Mouse (Mus musculus) adrenal gland, adult (tissue): ENCODE data around the gene Grm4.

ENCODE experiments used
- DNase-seq, 2 experiments: peaks; one replicate each; pipeline ENCODE4 v3.0.0; 2022 to 2023; ENCODE audit warnings: low spot score in 1 of 2; ENCODE audit not compliant: inconsistent age in 2 of 2

Grm4 gene

DNA sequence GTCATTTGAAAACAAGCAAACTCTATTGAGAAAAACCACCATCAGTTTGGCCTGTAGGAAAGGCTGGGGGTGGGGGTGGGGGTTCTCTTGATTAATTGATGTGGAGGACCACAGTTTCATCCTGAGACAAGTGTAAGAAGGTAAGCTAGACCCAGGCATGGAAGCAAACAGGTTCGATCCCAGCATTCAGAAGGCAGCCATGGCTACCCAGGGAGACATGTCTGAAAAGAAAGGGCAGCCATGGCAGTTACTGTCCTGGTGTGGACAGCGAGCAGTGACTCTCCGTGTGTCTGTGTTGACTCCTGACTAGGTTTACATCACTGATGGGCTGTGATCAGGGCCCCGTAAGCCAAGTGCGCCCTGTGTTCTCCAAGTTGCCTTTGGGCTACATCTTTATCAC is at the start of gene Grm4:
Grm4 (minus strand) TSS at position 101 of the 400 bp plus-strand sequence.
- DNase-seq = no peak

- no peak for DNase-seq
Observed at GRCm38 (mm10) chr17:27568228-27568627, 47.0 kb upstream of the Grm4 start.

DNA sequence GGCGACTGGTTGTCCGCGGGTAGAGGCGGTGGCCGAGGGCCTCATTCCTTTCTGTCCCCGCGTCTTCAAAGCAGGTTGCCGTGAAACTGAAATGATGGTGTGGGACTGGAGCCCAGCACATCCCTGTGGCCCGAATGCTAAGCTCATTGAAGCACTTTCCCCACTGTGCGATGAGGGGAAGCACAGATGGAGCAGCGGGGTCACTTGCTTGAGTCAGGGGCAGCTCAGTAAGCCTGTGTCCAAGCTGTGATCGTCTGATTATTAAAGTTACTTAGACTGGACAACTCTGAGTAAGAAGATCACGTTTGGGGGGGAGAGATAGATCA is 44.7 kb upstream of the Grm4 start:
- DNase-seq = no peak

DNA sequence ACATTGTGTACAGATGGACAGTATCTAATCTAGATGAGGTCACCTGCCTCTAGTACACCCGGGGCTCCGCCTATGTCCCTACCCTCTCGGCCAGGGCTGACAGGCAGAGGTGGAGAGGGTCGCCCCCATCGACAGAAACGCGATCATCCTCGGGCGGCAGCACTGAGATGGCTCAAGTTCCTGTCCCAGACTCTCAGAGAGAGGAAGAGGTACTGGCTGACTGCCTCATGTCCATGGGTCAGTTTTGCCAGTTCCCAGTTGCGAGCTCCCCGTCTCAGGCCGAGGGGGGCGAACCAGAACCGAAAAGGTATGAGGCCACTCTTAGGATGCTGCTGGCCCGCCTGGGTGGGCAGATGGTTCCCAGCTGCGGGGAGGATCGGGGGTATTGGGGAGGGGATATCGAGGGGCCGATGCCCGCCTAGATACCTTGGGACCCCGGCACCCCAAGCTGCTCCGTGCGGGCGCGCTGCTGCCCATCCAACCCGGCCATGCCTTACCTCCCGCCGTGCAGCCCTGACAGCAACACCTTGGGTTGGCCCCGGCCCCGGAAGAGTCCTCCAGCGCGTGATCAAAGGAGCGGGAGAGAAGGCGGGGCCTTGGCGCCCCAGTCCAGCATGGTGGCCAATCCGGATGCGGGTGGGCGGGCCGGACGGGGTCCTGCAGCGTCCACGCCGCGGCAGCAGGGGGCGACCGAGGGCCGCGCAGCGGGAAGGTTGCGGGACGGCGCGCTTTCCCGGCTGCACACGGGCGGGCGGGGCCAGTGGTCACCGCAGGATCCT is 44.1 kb upstream of the Grm4 start, which contains the start of gene AI413582:
AI413582 (minus strand) TSS at position 594 of the 779 bp plus-strand sequence.
- peak; percentile 97 to 99 for DNase-seq

- peak in 1 of 2 experiments; percentile 33 for DNase-seq
Observed at GRCm38 (mm10) chr17:27564391-27565162, 43.4 kb upstream of the Grm4 start.

DNA sequence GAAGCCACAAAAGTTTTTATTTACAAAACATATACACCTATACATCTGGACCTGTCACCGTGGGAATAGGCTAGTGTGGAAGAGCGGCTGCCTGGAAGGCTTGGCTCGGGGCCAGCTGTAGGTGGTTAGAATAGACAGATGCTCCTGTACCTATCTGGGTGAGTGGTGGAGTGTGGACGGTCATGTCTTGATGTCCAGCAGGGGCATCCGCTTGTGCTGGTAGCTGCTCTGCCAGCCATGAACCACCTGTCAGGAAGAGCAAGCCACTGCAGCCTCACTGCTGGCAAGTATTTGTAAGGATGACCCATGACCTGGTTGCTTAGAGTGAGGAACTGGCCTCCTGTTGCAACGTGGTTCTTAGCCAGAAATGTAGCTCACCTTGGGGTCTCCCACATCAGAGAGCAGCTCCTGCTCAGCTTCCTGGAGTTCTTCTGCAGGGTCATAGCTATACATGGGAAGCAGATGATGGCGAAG is 42.6 kb upstream of the Grm4 start:
- DNase-seq = no peak

DNA sequence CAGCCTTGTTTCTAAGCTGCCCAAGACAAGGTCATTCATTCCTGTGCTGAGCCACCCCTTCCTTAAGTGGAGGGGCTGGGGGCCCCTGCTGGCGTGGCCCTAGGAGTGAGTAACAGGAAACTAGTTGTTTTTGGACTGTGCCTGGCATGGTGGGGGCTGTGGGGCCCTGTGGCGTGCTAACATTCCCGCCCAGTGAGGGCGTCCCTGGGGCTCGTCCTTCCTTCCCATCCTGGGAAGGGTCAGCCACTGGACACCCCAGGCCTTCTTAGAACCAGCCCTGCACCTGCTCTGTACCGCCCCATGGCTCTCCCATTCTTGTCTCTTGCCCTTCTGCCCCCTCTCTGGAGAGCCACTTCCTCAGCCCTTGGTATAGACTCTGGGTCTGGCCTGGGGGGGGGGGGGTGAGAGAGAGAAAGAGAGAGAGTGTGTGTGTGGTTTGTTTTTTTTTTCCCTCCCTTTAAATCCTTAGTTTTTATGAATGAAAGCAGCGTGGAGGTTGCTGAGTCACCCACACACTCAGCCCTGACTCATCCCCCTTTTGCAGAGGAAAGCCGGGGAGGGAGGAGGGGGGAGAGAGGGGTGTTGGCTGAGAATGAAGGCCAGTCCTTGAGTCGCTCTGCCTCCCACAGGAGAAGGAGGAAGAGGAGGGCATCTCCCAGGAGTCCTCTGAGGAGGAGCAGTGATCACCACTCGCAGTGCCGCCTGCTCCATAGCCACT is 40.8 kb upstream of the Grm4 start:
- peak; percentile 90 to 95 for DNase-seq

GRCm38 (mm10) chr17:27560926-27561480 is 39.8 kb upstream of the Grm4 start:
- peak; percentile 41 to 64 for DNase-seq

DNA sequence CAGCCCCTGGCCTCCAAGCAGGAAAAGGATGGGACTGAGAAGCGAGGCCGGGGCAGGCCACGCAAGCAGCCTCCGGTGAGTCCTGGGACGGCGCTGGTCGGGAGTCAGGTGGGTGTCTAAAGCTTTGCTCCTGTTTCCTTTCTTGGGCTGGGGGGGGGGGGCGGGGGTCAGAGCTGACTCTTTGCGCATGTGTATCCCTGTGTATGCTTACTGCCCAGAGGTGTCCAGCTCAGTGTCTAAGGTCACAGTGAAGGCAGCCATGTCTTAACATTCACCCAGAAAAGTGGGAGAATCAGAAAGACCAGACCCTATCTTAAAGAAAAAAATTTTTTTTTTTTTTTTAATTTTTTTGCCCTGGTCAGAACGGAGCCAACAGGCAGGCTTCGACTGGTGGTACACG is 38.4 kb upstream of the Grm4 start:
- no peak for DNase-seq

DNA sequence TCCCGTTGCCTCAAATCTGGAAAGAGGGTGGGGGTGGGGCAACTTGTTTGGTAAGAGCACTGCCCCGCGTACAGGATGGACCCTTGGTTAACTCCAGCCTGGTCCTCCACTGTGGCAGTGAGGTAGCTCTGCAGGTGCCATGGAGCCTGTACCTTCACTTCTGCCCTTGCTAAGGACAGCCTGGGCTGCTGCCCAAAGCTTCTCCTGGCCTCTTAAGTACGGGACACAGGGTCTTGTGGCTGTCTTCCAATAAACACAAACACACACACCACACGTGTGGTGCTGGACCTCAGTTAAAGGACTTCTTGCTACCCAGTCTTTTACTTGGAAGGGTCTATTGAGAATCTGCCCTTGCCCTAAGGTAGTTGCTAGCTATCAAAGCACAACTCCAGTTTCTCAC is 37.6 kb upstream of the Grm4 start:
- no peak for DNase-seq

DNA sequence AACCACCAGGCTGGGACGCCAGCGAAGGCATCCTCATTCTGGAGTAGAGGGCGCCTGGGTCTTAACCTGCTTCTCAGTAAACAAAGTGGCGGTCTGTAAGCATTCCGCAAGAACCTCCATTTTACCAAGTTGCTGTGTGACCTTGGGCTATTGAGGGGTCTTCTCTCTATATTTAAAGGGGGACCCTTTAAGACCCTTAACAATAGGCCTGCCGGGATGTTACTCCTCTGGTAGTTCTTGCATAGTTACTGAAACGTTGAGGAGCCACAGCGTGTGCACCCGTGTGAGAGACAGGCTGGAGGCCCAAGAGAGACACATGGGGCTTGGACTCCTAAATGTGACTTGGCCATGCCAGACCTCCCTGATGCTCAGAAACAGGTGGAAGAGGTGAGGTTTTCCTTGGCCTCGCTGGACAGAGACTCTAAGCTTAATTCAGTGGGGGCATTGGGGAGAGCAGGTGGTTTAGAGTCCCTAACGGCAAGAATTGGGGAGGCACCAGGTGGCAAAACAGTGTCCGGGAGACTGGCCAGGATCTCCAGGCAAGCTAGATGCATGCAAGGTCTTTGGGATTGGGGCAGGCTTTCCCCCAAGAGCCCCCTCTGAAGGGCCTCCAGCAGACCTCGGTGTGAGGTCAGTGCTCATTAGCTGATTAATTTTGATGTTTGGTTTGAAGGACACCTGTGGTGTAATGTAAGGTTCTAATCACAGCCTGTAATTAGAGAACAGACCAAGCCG is 36.9 kb upstream of the Grm4 start:
- DNase-seq = no peak

DNA sequence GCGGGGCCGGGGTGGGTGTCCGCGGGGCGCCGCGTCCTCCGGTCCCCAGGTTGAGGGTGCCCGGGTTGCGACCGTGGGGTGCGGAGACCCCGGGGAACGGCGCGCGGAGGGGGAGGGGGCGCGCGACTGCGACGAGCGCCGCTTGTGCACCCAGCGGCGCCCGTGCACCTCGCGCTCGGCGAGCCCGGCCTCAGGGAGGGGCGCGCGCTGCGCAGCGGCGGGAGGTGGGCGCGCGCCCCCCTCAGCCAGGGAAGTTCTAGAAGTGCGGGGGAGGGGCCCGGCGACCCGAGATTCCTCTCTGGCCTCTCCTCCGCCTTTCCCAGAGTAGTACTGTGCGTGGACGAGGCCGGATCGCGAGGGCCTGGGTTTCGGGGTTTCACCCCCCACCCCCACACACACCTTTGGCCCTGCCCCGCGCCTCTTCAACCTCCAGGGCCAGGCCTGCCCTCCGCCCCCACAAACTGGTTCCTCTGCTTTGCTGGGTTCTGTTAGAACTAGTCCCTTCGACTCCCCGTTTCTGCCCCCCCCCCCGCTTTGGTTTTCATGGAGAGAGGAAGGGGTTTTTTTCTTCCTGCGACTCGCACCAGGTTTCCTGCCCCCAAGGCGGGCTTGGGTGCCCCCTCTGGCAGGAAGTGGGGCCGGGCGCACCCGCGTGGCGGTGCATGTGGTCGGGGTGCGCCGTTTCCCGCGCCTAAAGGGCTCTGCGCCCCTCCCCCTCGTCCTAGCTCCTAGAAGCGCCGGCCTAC is 36.2 kb upstream of the Grm4 start:
- peak; percentile 61 to 71 for DNase-seq

DNA sequence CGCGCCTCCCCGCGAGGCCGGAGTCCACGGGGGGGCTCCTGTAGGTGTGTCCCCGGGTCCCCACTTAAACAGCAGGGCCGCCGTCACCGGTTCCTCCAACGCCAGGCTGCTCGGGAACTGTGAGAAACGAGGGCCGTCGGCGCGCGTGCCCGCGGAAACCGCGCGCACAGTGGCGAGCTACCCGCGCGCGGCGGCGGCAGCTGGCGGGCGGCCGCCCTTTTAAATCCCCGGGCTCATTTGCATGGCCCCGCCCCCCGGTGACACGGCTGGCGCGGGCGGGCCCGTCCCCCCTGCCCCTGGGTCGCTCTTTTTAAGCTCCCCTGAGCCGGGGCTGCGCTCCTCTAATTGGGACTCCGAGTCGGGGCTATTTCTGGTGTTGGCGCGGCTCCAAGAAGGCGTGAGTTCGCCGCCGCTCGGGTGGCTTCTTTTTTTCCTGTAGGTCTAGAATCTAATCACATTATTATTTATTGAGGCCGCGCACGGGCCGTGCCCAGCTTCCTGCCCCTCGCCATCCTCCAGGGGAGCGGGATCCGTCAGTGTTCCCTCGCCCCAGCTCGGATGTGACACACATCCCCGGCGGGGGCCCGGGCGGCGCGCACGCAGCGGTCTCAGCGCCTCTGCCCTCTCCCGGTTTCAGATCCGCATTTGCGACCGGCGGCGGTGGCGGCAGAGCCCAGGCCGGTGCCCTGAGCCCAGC is 35.3 kb upstream of the Grm4 start, which contains the start of gene Hmga1:
Hmga1 (plus strand) TSS at position 183 of the 697 bp plus-strand sequence.
- peak; percentile 89 to 96 for DNase-seq

- peak; percentile 78 to 87 for DNase-seq
Observed at GRCm38 (mm10) chr17:27555512-27556172, 34.4 kb upstream of the Grm4 start.

DNA sequence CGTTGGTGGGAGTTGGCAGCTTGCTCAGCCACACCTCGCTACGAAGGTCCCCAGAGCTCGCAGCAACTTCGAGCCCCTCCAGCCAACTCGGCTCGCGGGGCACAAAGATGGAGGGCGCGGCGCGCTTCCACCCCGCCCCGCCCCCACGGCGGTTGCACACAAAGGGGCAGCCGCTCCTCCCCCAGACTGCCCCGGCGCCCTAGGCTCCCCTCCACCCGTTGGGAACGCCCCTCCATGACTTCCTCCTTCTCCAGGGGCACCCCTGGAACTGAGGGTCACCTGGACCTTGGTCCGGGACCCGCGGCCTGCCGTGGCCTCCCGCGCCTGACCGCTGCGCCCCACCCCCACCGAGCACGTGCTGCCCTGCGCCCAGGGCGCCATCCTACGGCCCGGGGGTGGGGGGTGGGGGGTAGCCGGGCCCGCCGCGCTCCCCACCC is 33.9 kb upstream of the Grm4 start:
- DNase-seq = peak; percentile 55 to 60

DNA sequence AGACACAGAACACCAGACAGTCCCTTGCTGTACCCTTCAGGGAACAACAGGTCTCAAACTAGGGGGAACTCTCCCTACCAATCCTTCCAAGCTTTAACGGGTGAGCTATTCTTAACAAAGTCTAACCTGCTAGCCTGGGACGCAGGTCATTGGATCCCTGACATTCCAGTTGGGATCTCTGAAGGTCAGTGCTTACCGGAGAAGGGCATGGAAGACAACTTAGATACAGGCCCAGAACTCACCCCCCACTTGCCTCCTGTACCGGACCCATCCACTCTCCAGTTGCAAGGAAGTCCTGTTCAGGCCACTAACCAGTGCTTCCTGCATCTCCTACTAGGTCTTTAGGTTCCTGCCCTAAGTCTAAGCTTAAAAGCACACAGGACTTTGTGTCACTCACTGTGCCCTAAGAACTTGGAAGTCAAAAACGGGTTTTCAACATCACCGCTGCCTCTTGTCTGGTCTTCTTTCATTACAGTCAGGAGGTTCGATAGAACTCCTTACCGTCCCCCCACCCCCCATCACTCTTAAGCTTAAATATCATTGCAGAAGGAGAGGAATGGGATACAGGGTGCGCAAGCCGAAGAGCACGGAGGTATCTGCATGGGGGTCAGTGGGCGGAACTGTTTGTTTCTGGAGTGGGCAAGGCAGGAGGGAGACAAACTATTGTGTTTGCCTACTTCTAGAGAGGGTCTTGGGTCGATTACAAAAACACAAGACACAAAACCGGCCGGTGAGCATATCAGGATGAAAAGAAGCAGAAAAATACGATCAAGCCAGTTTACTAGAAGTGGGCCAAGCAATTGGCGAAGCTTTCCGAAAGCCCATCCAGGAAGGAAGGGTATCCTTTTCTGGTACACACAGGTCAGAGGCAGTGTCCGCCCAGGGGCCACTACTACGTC is 33.1 kb upstream of the Grm4 start:
- DNase-seq = no peak
